Mouse (Mus musculus) kidney, postnatal 25 days (tissue): ENCODE data around the gene Tulp4.
"Not testable (repeated sequence)": the region's sequence is repeated elsewhere in the genome, so short reads cannot be mapped to it uniquely, and the experiment has no call there.

Experiments
- DNase-seq, 2 experiments: peaks; one replicate each; pipeline ENCODE4 v3.0.0; 2021; ENCODE audit warnings: mixed read lengths in 2 of 2

Tulp4 gene

GRCm38 (mm10) chr17:6195390-6195789, 89.2 kb downstream of the Tulp4 start:
- no peak for DNase-seq

- peak in 1 of 2 experiments; percentile 57 for DNase-seq
Observed at GRCm38 (mm10) chr17:6197491-6197890, 91.3 kb downstream of the Tulp4 start.

GRCm38 (mm10) chr17:6198670-6199069, 92.4 kb downstream of the Tulp4 start:
- no peak for DNase-seq

GRCm38 (mm10) chr17:6199166-6199565, 92.9 kb downstream of the Tulp4 start:
- DNase-seq, result no peak

- no peak for DNase-seq
Observed at GRCm38 (mm10) chr17:6201522-6202250, 95.4 kb downstream of the Tulp4 start.

GRCm38 (mm10) chr17:6202389-6203110, 96.3 kb downstream of the Tulp4 start:
- no peak for DNase-seq

- no peak for DNase-seq
Observed at GRCm38 (mm10) chr17:6203126-6203525, 96.9 kb downstream of the Tulp4 start.

- no peak for DNase-seq
Observed at GRCm38 (mm10) chr17:6203795-6204194, 97.6 kb downstream of the Tulp4 start.

- no peak for DNase-seq
Observed at GRCm38 (mm10) chr17:6211721-6212120, 105.5 kb downstream of the Tulp4 start.

GRCm38 (mm10) chr17:6215640-6216039, 109.4 kb downstream of the Tulp4 start:
- DNase-seq, result no peak

- no peak for DNase-seq
Observed at GRCm38 (mm10) chr17:6216514-6216913, 110.3 kb downstream of the Tulp4 start.

GRCm38 (mm10) chr17:6232633-6233032, 126.4 kb downstream of the Tulp4 start:
- not testable (repeated sequence) for DNase-seq

GRCm38 (mm10) chr17:6251298-6251697, 145.1 kb downstream of the Tulp4 start:
- peak in 1 of 2 experiments; percentile 31 for DNase-seq

GRCm38 (mm10) chr17:6256400-6257069, 150.3 kb downstream of the Tulp4 start, which contains the start of gene Tmem181a:
Gene Tmem181a (plus strand): TSS chr17:6256860.
- DNase-seq, result not testable (repeated sequence)

GRCm38 (mm10) chr17:6257070-6257456, 150.8 kb downstream of the Tulp4 start:
- not testable (repeated sequence) for DNase-seq

GRCm38 (mm10) chr17:6269876-6270831, 163.9 kb downstream of the Tulp4 start:
- DNase-seq, result peak in 1 of 2 experiments; percentile 35

GRCm38 (mm10) chr17:6270840-6271239, 164.6 kb downstream of the Tulp4 start:
- peak in 1 of 2 experiments; percentile 34 for DNase-seq

GRCm38 (mm10) chr17:6271970-6272369, 165.7 kb downstream of the Tulp4 start:
- DNase-seq, result not testable (repeated sequence)

- peak in 1 of 2 experiments; percentile 30 for DNase-seq
Observed at GRCm38 (mm10) chr17:6274693-6275092, 168.5 kb downstream of the Tulp4 start.

- DNase-seq, result peak in 1 of 2 experiments; percentile 40
Observed at GRCm38 (mm10) chr17:6279205-6279604, 173.0 kb downstream of the Tulp4 start.

GRCm38 (mm10) chr17:6279772-6280171, 173.5 kb downstream of the Tulp4 start:
- DNase-seq, result not testable (repeated sequence)

- DNase-seq, result peak in 1 of 2 experiments; percentile 29
Observed at GRCm38 (mm10) chr17:6280513-6280912, 174.3 kb downstream of the Tulp4 start.
